Mouse (Mus musculus): ENCODE data around the gene Setd7. TPM values are rescaled to one million over a fixed set of nuclear protein-coding genes. Genes with fewer than 3 reads are reported as not detected.

The Setd7 gene
- polyA plus RNA-seq (2016; fragmentation: Nextera tagmentation; extraction: Ambion mirVana) = 1.0 and 1.7 TPM in 2 replicates

GRCm38 (mm10) chr3:51560511-51561108 is at the start of gene Setd7:
Gene Setd7 (minus strand): TSS chr3:51560879.
- Histone ChIP-seq H3K9ac (peak within 1 kb of the TSS; percentile 83), H3K4me1 (peaks cover 27% of the 10 kb centered on the region), H3K27me3 (replicated peaks) (peaks cover 13% of the 10 kb centered on the region), H3K36me3 (peaks cover 6% of the 10 kb centered on the region; the same call in 1 of the 2 replicates), H3K9me3 (replicated peaks) (no peaks in the 10 kb centered on the region), H3K4me3 (peak within 1 kb of the TSS; percentile 77), H3K27ac (peak within 1 kb of the TSS; percentile 81), H3K4me2 (peak within 1 kb of the TSS; percentile 98)
- peak; percentile 80 for ATAC-seq
- WGBS (ENCODE audit: insufficient replicate concordance) = 3% methylated on average over 46 of the region's 48 CpGs

GRCm38 (mm10) chr3:51604489-51604888 is 43.8 kb upstream of the Setd7 start:
- Histone ChIP-seq H3K36me3 (no peaks in the 10 kb centered on the region), H3K9ac (no peak overlapping the region), H3K27me3 (replicated peaks) (no peaks in the 10 kb centered on the region), H3K4me3 (no peak overlapping the region), H3K9me3 (replicated peaks) (no peaks in the 10 kb centered on the region), H3K27ac (no peak overlapping the region), H3K4me1 (no peaks in the 10 kb centered on the region), H3K4me2 (no peak overlapping the region)
- 43% methylated on average over 3 of the region's 3 CpGs for WGBS (ENCODE audit: insufficient replicate concordance)
- ATAC-seq = no peak

- no peaks in the 10 kb centered on the region for H3K9me3 ChIP-seq (replicated peaks)
- H3K4me1 ChIP-seq = no peaks in the 10 kb centered on the region
- H3K4me2 ChIP-seq = no peak overlapping the region
- H3K27ac ChIP-seq = no peak overlapping the region
- no peaks in the 10 kb centered on the region for H3K27me3 ChIP-seq (replicated peaks)
- WGBS (ENCODE audit: insufficient replicate concordance) = 83% methylated on average over 15 of the region's 15 CpGs
- no peak overlapping the region for H3K4me3 ChIP-seq
- no peak for ATAC-seq
- no peak overlapping the region for H3K9ac ChIP-seq
- H3K36me3 ChIP-seq = no peaks in the 10 kb centered on the region
Observed at GRCm38 (mm10) chr3:51603705-51604291, 43.1 kb upstream of the Setd7 start.

GRCm38 (mm10) chr3:51601461-51601860 is 40.8 kb upstream of the Setd7 start:
- H3K27ac ChIP-seq = no peak overlapping the region
- H3K4me1 ChIP-seq = no peaks in the 10 kb centered on the region
- WGBS (ENCODE audit: insufficient replicate concordance) = 64% methylated on average over 2 of the region's 2 CpGs
- no peak overlapping the region for H3K4me3 ChIP-seq
- H3K27me3 ChIP-seq (replicated peaks) = no peaks in the 10 kb centered on the region
- H3K36me3 ChIP-seq = no peaks in the 10 kb centered on the region
- no peak for ATAC-seq
- no peak overlapping the region for H3K4me2 ChIP-seq
- no peaks in the 10 kb centered on the region for H3K9me3 ChIP-seq (replicated peaks)
- no peak overlapping the region for H3K9ac ChIP-seq

GRCm38 (mm10) chr3:51600728-51601127 is 40.0 kb upstream of the Setd7 start:
- no peak for ATAC-seq
- Histone ChIP-seq H3K4me2 (no peak overlapping the region), H3K4me3 (no peak overlapping the region), H3K36me3 (no peaks in the 10 kb centered on the region), H3K9ac (no peak overlapping the region), H3K27ac (no peak overlapping the region), H3K27me3 (replicated peaks) (no peaks in the 10 kb centered on the region), H3K4me1 (no peaks in the 10 kb centered on the region), H3K9me3 (replicated peaks) (no peaks in the 10 kb centered on the region)
- 77% methylated on average over 4 of the region's 4 CpGs for WGBS (ENCODE audit: insufficient replicate concordance)

GRCm38 (mm10) chr3:51599057-51599630 is 38.5 kb upstream of the Setd7 start:
- H3K9ac ChIP-seq = no peak overlapping the region
- no peaks in the 10 kb centered on the region for H3K9me3 ChIP-seq (replicated peaks)
- H3K4me1 ChIP-seq = no peaks in the 10 kb centered on the region
- no peak overlapping the region for H3K27ac ChIP-seq
- 63% methylated on average over 12 of the region's 12 CpGs for WGBS (ENCODE audit: insufficient replicate concordance)
- no peaks in the 10 kb centered on the region for H3K36me3 ChIP-seq
- no peaks in the 10 kb centered on the region for H3K27me3 ChIP-seq (replicated peaks)
- H3K4me2 ChIP-seq = no peak overlapping the region
- H3K4me3 ChIP-seq = no peak overlapping the region
- no peak for ATAC-seq

- no peak overlapping the region for H3K4me3 ChIP-seq
- H3K9ac ChIP-seq = no peak overlapping the region
- no peaks in the 10 kb centered on the region for H3K4me1 ChIP-seq
- H3K27ac ChIP-seq = no peak overlapping the region
- no peaks in the 10 kb centered on the region for H3K9me3 ChIP-seq (replicated peaks)
- no peak overlapping the region for H3K4me2 ChIP-seq
- 72% methylated on average over 2 of the region's 2 CpGs for WGBS (ENCODE audit: insufficient replicate concordance)
- no peak for ATAC-seq
- H3K27me3 ChIP-seq (replicated peaks) = no peaks in the 10 kb centered on the region
- H3K36me3 ChIP-seq = no peaks in the 10 kb centered on the region
Observed at GRCm38 (mm10) chr3:51596538-51596937, 35.9 kb upstream of the Setd7 start.

- Histone ChIP-seq H3K4me1 (no peaks in the 10 kb centered on the region), H3K9ac (no peak overlapping the region), H3K36me3 (no peaks in the 10 kb centered on the region), H3K4me3 (no peak overlapping the region), H3K27me3 (replicated peaks) (peaks cover 11% of the 10 kb centered on the region; the same call in 1 of the 2 replicates), H3K9me3 (replicated peaks) (no peaks in the 10 kb centered on the region), H3K4me2 (no peak overlapping the region), H3K27ac (no peak overlapping the region)
- ATAC-seq = no peak
- 33% methylated on average over 1 of the region's 1 CpGs for WGBS (ENCODE audit: insufficient replicate concordance)
Observed at GRCm38 (mm10) chr3:51593506-51593905, 32.8 kb upstream of the Setd7 start.

GRCm38 (mm10) chr3:51591591-51591990 is 30.9 kb upstream of the Setd7 start:
- H3K9me3 ChIP-seq (replicated peaks) = no peaks in the 10 kb centered on the region
- no peak for ATAC-seq
- peaks cover 11% of the 10 kb centered on the region; the same call in 1 of the 2 replicates for H3K27me3 ChIP-seq (replicated peaks)
- 80% methylated on average over 6 of the region's 6 CpGs for WGBS (ENCODE audit: insufficient replicate concordance)
- H3K4me2 ChIP-seq = no peak overlapping the region
- no peaks in the 10 kb centered on the region for H3K4me1 ChIP-seq
- H3K4me3 ChIP-seq = no peak overlapping the region
- H3K9ac ChIP-seq = no peak overlapping the region
- no peak overlapping the region for H3K27ac ChIP-seq
- no peaks in the 10 kb centered on the region for H3K36me3 ChIP-seq

- no peaks in the 10 kb centered on the region for H3K4me1 ChIP-seq
- ATAC-seq = no peak
- peaks cover 11% of the 10 kb centered on the region; the same call in 1 of the 2 replicates for H3K27me3 ChIP-seq (replicated peaks)
- H3K9me3 ChIP-seq (replicated peaks) = no peaks in the 10 kb centered on the region
- H3K4me2 ChIP-seq = no peak overlapping the region
- no peak overlapping the region for H3K27ac ChIP-seq
- no peaks in the 10 kb centered on the region for H3K36me3 ChIP-seq
- WGBS (ENCODE audit: insufficient replicate concordance) = 42% methylated on average over 15 of the region's 15 CpGs
- H3K4me3 ChIP-seq = no peak overlapping the region
- H3K9ac ChIP-seq = no peak overlapping the region
Observed at GRCm38 (mm10) chr3:51590207-51590892, 29.7 kb upstream of the Setd7 start.

- no peak overlapping the region for H3K4me2 ChIP-seq
- H3K27me3 ChIP-seq (replicated peaks) = peaks cover 11% of the 10 kb centered on the region; the same call in 1 of the 2 replicates
- H3K9me3 ChIP-seq (replicated peaks) = no peaks in the 10 kb centered on the region
- no peaks in the 10 kb centered on the region for H3K36me3 ChIP-seq
- H3K27ac ChIP-seq = no peak overlapping the region
- WGBS (ENCODE audit: insufficient replicate concordance) = 52% methylated on average over 7 of the region's 7 CpGs
- H3K4me1 ChIP-seq = no peaks in the 10 kb centered on the region
- no peak overlapping the region for H3K9ac ChIP-seq
- ATAC-seq = no peak
- H3K4me3 ChIP-seq = no peak overlapping the region
Observed at GRCm38 (mm10) chr3:51587697-51588262, 27.1 kb upstream of the Setd7 start.
